Comparison of ENCODE assay signal across 9 mouse cellular contexts in genomic region chr14:60790103-60790502, GRCm38 (mm10). TPM values are rescaled to one million over a fixed set of nuclear protein-coding genes. Genes with fewer than 3 reads are reported as not detected.
DNase-seq lines count a peak whose midpoint lies in the region; ATAC-seq and TF ChIP-seq lines count a peak whose summit lies in the region.
"Had no signal": no experiment of that assay in that cellular context is flagged by ENCODE, and none has a peak within 500 bp of the region (broad histone marks: within the 10 kb centered on the region; RNA-seq: fewer than 3 reads in every experiment).

No protein-coding gene starts in this region.

- H3K27ac ChIP-seq in left cerebral cortex, adult 2 months = no peak overlapping the region
- no peak overlapping the region for H3K27ac ChIP-seq in midbrain, embryonic 14.5 days (replicated peaks; ENCODE audit: low read depth, low read length)
- H3K27ac ChIP-seq: midbrain, embryonic 12.5 days had no signal

- H3K27me3 ChIP-seq in midbrain, embryonic 14.5 days (ENCODE audit: control insufficient read depth, insufficient read depth, low read length) = no peaks in the 10 kb centered on the region
- H3K27me3 ChIP-seq: midbrain, embryonic 12.5 days had no signal

- intact Hi-C loops in left cerebral cortex, adult 2 months (cut with DNase I) = no loop called here
- intact Hi-C loops in heart, postnatal 10 days (cut with DNase I) = no loop called here

- no peak overlapping the region for H3K9ac ChIP-seq in midbrain, embryonic 14.5 days (replicated peaks; ENCODE audit: low read length)
- H3K9ac ChIP-seq: midbrain, embryonic 12.5 days had no signal

- H3K4me2 ChIP-seq in midbrain, embryonic 14.5 days (ENCODE audit: low read length) = no peak overlapping the region
- H3K4me2 ChIP-seq: midbrain, embryonic 12.5 days had no signal

- peaks cover 3% of the 10 kb centered on the region for H3K4me1 ChIP-seq in midbrain, embryonic 14.5 days (ENCODE audit: control insufficient read depth, insufficient read depth, low read length)

- no peaks in the 10 kb centered on the region for H3K9me3 ChIP-seq in midbrain, embryonic 14.5 days (ENCODE audit: control insufficient read depth, low read length)
- H3K9me3 ChIP-seq: midbrain, embryonic 12.5 days had no signal

- peak; percentile 48 to 55 for DNase-seq in left cerebral cortex, adult 2 months (ENCODE audit: extremely low spot score in 1 of 2, low spot score in 2 of 2)
- DNase-seq in left cerebral cortex, adult 11 months (ENCODE audit: low spot score) = no peak
- DNase-seq in MN1 (ENCODE audit: low spot score) = peak; percentile 61
- peak; percentile 61 for DNase-seq in cerebellum, adult 8-10 months
- DNase-seq in heart, postnatal 10 days = peak; percentile 52 to 76
- peak; percentile 54 to 66 for DNase-seq in kidney, postnatal 4 days
- DNase-seq in midbrain, embryonic 14.5 days = peak; percentile 77
- DNase-seq in thymus, postnatal 14 days = peak; percentile 75

- H3K36me3 ChIP-seq in midbrain, embryonic 14.5 days (ENCODE audit: control insufficient read depth, insufficient read depth, low read length) = peaks cover 33% of the 10 kb centered on the region

- no peak; the same call in 1 of the 2 replicates for ATAC-seq in midbrain, embryonic 14.5 days (ENCODE audit: low FRiP score, low TSS enrichment)

- WGBS in midbrain, embryonic 14.5 days = 33% methylated on average over 3 of the region's 3 CpGs

- TF ChIP-seq CTCF in left cerebral cortex, adult 2 months (IDR thresholded peaks at IDR 0.05) = peak; percentile 78

- no peak overlapping the region for H3K4me3 ChIP-seq in left cerebral cortex, adult 2 months
- H3K4me3 ChIP-seq in midbrain, embryonic 14.5 days (replicated peaks; ENCODE audit: low read depth, low read length) = no peak overlapping the region
- H3K4me3 ChIP-seq: midbrain, embryonic 12.5 days had no signal

RNA-seq across cellular contexts. Expression of gene Mipep, which starts 5.7 kb away (rescaled TPM):
- total RNA-seq in left cerebral cortex, adult 2 months (2021) = 10 to 100 TPM; 24.9 to 25.3 TPM
- total RNA-seq in heart, postnatal 10 days (2021) = 10 to 100 TPM; 51.3 to 52.6 TPM
- polyA plus RNA-seq in midbrain, embryonic 14.5 days (2014; fragmentation: Nextera tagmentation; extraction: Ambion mirVana) = 15.7 and 21.3 TPM in 2 replicates

RNA-seq across cellular contexts. Expression of gene C1qtnf9, which starts 22.2 kb away (rescaled TPM):
- total RNA-seq in left cerebral cortex, adult 2 months (2021) = under 1 TPM; 0.23 to 0.30 TPM
- 10 to 100 TPM; 36.4 to 38.2 TPM for total RNA-seq in heart, postnatal 10 days (2021)
- not detected in 2 replicates for polyA plus RNA-seq in midbrain, embryonic 14.5 days (2014; fragmentation: Nextera tagmentation; extraction: Ambion mirVana)

Comparison
In these comparisons a context has a peak if more than half of its experiments do, and no peak if none do; other contexts are left out.
1. RNA of gene C1qtnf9, which starts 22.2 kb away (total RNA-seq): 36.4 to 38.2 TPM in heart, postnatal 10 days; 0.23 to 0.30 TPM in left cerebral cortex, adult 2 months; every median in the first group is over 10 times any median in the second.